Mouse (Mus musculus): Measurements from ENCODE around the gene Cyp3a59.
"Not testable (repeated sequence)": the region's sequence is repeated elsewhere in the genome, so short reads cannot be mapped to it uniquely, and the experiment has no call there.

Gene Cyp3a59

GRCm38 (mm10) chr5:146078945-146079344, at the start of gene Cyp3a59:
Cyp3a59 (plus strand) TSS chr5:146079257.
- DNase-seq, result not testable (repeated sequence)

GRCm38 (mm10) chr5:146070099-146070498, 9.0 kb upstream of the Cyp3a59 start:
- no peak for DNase-seq

GRCm38 (mm10) chr5:146147903-146148302, 68.8 kb downstream of the Cyp3a59 start:
- no peak for DNase-seq

- DNase-seq, result no peak
These were observed 71.4 kb downstream of the Cyp3a59 start for GRCm38 (mm10) chr5:146150454-146150853.

GRCm38 (mm10) chr5:146158326-146158725, 79.3 kb downstream of the Cyp3a59 start:
- not testable (repeated sequence) for DNase-seq

DNA sequence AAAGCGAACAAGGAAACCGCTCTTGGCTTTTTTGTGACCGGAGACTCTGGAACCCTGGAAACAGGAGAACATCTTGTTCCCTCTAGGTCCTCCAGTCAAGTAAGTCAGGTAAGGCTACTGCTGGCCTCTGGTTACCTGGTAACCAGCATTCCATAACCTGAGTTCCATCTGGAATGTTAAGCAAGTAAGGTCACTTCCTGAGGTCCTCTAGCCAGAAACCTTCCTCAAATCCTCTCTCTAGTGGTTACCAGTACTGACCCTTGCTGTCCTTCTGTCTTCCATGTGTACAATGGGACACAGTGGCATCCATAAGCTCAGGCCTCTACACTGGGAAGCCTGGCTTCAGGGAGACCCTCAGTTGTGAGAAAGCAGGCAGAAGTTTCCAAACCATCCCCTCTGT, 81.4 kb downstream of the Cyp3a59 start, which contains the start of gene Gm5565:
TSS of gene Gm5565 (minus strand) at position 101 of the 400 bp plus-strand sequence.
- not testable (repeated sequence) for DNase-seq

Measured in lung, postnatal 14 days (tissue).